Mouse (Mus musculus): ENCODE results near the gene Sox5.

Sox5 gene

GRCm38 (mm10) chr6:144179111-144179510 lies 602.7 kb downstream of the Sox5 start:
- no peak for DNase-seq (ENCODE audit: low spot score)

DNA sequence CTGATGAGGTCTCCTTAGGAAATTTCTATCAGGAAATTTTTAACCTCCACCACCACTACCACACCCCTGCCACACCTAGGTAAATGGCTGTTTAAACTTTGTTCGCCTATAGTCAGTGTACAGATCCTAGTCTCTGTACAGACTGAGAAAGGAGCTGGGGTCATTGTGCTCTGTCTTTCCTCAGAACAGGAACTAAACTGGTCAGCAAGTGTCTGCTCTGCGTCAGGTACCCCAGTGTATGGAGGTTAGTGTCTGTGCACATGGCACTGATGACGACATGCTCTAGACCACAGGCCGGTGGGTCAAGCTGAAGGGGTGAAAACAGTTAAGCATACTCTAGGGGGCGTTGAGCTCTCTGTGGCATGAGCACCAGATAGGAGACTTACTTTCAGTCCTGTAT lies 605.1 kb downstream of the Sox5 start:
- DNase-seq (ENCODE audit: low spot score) = no peak

DNA sequence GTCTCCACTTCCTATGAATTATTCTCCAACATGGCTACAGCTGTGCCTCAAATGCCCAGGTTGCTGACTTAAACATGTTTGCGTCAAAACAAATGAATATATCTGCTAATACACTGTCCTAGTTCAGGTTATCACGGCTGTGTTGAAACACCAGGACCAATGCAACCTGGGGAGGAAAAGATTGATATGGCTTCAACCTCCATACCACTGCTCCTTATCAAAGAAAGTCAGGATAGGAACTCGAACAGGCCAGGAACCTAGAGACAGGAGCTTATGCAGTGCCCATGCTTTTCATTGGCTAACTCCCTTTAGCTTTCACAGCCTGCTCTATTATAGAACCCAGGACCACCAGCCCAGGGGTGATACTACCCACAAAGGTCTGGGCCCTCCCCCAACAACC lies 606.2 kb downstream of the Sox5 start:
- no peak for DNase-seq (ENCODE audit: low spot score)

- no peak for DNase-seq (ENCODE audit: low spot score)
Observed at GRCm38 (mm10) chr6:144170541-144170940, 611.2 kb downstream of the Sox5 start.

DNA sequence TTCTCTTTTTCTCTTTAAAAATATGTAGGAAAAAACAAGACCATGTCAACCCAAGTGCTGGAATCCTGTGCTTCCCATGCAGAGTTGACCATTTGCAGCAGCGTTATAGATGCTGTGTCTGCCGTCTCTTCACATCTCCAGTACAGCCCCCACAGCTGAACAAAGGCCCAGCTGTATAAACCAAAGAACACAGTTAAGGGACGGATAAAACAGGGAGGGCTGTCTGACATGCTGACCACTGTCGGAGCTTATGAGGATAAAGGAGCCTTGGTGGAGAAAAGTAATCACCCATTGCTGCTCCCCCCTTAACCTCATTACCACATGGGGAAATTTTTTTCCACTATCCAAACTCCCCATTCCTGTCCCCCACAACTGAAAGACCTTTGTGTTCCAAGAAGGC lies 612.0 kb downstream of the Sox5 start:
- DNase-seq (ENCODE audit: low spot score) = no peak

- DNase-seq (ENCODE audit: low spot score) = no peak
Observed at GRCm38 (mm10) chr6:144168696-144169476, 612.9 kb downstream of the Sox5 start.

DNA sequence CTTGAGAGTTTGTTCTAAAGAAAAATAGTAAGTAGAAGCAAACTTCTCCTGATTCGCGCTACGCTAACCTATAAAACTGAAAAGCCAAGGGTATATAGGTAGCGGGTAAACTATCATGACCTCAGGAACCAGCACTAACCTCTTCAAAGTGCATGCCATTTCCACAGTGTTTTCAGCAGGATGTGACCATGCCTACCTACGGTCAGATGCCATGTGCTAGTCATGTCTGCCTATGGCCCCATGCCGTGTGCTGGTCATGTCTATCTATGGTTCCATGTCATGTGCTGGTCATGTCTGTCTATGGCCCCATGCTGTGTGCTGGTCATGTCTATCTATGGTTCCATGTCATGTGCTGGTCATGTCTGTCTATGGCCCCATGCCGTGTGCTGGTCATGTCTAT lies 614.7 kb downstream of the Sox5 start:
- DNase-seq (ENCODE audit: low spot score) = no peak

GRCm38 (mm10) chr6:144166651-144167050 lies 615.1 kb downstream of the Sox5 start:
- DNase-seq (ENCODE audit: low spot score) = no peak

DNA sequence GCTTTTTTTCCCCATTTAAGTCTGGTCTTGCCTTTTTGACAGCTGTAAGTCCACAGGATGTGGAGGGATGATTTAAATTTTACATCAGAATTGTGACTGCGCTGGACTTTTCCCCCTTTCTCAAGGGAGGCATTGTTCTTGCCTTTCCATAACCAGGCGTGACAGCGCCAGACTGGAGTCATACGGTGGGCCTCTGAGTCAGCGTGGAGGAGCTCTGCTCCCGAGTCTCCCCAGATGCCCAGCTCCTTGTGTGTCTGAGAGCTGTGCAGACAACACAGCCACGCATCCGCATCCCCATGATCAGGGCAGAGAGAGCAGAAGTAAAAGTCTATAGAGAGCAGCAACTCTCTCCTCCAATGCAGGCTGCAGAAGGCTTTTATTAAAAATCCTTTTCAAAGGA lies 615.7 kb downstream of the Sox5 start:
- DNase-seq (ENCODE audit: low spot score) = peak; percentile 15

DNA sequence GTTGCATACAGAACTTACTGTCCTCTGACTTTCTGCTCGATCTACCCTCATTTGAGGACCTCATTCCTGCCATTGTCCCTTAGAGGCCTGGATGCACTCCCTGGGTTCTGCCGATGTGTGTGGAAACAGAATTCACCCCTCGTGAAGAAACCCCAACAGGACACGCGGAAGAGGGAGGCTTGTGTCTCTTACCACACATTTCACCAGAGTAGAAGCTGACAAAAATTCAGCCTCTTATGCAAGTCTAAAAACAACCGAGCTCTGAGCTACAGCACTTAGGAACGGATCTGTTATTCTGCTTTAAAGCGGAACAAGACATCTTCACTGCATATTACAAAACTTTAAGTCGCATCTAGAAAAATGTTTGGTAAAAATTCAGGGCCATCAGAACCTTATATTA lies 618.3 kb downstream of the Sox5 start:
- DNase-seq (ENCODE audit: low spot score) = no peak

GRCm38 (mm10) chr6:144158637-144159036 lies 623.1 kb downstream of the Sox5 start:
- DNase-seq (ENCODE audit: low spot score) = no peak

- no peak for DNase-seq (ENCODE audit: low spot score)
Observed at GRCm38 (mm10) chr6:144154892-144155424, 626.8 kb downstream of the Sox5 start.

DNA sequence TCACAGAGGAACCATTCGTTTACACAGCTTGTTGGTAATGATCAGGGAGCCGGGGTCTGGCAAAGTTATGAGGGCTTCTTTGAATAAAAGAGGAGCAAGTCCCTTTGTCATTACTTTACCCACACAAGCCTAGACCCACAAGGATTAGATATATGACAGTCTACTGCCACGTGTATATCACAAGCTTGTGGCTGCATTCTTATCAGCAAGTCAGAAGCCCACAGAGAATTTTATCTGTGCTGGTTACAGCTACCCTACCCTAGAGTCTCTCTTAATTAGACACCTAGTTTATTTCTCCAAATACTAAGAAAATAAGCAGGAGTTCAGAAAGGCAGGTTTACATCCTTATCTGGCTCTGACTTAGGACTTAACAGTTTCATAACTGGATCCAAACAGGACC lies 629.8 kb downstream of the Sox5 start:
- DNase-seq (ENCODE audit: low spot score) = no peak

- no peak for DNase-seq (ENCODE audit: low spot score)
Observed at GRCm38 (mm10) chr6:144151075-144151474, 630.7 kb downstream of the Sox5 start.

DNA sequence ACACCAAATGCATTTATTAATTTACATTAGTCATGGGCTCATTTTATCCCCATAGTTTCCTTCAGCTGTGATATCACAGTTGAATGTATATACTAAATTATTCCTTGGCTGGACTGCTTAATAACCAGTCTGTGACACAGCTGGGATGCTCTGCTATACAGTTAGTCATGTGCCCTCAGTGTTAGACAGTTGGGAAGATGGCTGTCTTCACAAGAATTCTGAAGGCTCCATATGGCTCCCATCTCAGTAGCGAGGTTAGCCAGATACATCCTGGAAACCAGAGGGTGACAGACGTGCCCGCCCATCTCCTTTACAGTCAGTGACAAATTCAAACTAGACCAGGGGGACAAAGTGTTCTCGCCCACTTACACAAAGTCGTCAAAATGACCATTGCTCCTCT lies 644.4 kb downstream of the Sox5 start:
- DNase-seq (ENCODE audit: low spot score) = no peak

DNA sequence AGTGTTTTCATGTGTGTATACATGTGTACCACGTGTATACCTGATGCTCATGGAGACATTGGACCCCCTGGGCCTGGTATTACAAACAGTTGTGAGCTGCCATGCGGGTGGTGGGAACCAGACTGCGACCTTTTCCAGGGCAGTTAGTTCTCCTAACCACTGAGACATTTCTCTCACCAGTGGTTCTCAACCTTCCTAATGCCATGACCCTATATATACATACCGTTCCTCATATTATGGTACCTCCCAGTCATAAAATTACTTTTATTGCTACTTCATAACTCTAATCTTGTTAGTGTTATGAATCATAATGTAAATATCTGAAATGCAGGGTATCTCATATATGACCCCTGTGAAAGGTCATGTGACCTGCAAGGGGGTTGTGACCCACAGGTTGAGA lies 644.9 kb downstream of the Sox5 start:
- DNase-seq (ENCODE audit: low spot score) = no peak

DNA sequence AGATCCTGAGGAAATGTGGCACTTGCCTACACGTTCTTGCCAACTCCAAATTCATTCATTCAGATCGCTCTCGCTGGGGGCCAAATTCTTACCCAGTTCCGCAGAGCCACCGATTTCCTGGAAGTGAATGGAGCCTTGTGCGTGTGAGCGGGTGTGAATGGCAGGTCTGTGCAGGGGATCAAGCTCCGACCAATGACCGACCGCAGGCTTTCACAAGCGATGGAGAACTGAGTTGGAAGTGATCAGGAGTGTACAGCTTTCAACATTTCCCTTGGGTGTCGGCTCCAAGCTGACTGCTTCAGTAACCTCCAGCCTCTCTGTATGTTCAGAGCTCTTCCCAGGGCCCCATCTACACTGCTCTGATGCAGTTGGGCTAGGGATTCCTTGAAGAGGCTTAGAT lies 651.9 kb downstream of the Sox5 start:
- DNase-seq (ENCODE audit: low spot score) = no peak

DNA sequence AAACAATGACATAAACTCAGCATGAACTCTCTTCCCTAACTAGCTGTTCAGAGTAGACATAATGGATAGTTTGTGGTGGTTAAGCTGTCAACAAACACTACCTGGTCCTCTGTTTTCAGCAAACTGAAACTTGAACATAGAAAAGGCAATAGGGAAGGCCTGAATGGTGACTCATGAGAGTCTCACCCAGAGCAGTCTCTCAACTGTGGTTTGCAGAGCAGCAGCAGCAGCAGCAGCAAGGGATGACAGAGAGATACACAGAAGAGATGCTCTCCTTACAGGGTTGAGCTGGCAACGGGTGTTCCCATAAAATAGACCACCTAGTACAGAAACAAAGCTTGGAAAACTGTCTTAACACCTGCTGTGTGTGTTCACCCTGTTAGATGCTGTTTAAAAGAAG lies 661.8 kb downstream of the Sox5 start:
- no peak for DNase-seq (ENCODE audit: low spot score)

DNA sequence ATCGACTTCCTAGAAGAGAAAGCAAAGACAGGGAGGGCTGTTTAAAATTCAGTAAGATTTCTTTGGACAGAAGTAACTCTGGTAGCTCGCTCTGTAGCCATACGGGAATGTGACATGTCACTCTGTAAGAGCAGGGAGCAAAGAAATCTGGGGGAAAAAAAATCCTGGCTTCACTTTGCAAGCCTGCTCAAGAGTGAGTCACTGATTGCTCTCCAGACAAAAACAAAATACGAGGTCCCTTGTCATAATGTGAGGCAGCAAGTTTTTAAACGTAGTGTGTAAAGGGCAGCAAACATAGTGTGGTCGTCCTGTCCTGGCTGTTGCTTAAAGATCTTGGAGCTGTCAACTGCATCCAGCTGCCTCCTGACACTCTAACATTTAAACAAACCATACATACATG lies 665.1 kb downstream of the Sox5 start:
- DNase-seq (ENCODE audit: low spot score) = peak; percentile 51

- no peak for DNase-seq (ENCODE audit: low spot score)
Observed at GRCm38 (mm10) chr6:144111561-144111960, 670.2 kb downstream of the Sox5 start.

GRCm38 (mm10) chr6:144106848-144107247 lies 674.9 kb downstream of the Sox5 start:
- no peak for DNase-seq (ENCODE audit: low spot score)

GRCm38 (mm10) chr6:144105645-144106044 lies 676.1 kb downstream of the Sox5 start:
- no peak for DNase-seq (ENCODE audit: low spot score)

DNA sequence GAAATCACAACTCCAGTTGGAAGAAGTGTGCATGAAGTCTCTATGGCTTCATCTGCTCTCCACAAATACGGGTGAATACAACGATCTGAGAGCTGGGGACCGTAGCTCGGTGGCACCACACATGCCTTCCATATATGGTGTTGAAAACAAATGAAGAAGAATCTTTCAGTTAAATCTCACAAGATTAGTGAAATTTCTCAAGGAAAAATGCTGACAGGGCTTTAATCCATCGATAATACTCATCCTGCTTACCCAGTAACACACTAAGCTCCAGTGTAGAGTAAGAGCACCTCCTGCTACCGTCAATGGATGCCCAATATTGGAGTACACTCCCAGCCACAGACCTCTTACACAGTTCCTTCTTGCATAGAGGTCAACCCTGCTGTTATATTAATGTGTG lies 678.2 kb downstream of the Sox5 start:
- DNase-seq (ENCODE audit: low spot score) = no peak

DNA sequence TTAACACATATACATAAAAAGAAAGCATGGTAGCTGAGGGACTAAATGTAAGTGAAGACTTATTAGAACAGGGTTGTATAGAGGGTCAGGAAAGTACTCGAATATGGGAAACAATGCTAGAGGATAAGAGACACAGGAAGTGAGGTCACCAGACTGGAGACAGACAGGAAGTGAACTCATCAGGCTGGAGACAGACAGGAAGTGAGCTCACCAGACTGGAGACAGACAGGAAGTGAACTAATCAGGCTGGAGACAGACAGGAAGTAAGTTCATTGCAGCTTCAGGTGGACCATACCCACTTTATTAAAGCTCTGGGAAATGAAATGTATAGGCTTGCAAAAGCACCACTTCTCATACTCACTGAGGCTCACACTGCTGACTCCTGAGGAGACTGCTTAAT lies 680.9 kb downstream of the Sox5 start:
- DNase-seq (ENCODE audit: low spot score) = peak; percentile 86

Measured in adipocyte (in vitro differentiated cells).